Mouse (Mus musculus): ENCODE results near the gene Gm17087. TPM values are rescaled to one million over a fixed set of nuclear protein-coding genes. Genes with fewer than 3 reads are reported as not detected.

The Gm17087 gene
- polyA plus RNA-seq, 2 experiments, result not detected

DNA sequence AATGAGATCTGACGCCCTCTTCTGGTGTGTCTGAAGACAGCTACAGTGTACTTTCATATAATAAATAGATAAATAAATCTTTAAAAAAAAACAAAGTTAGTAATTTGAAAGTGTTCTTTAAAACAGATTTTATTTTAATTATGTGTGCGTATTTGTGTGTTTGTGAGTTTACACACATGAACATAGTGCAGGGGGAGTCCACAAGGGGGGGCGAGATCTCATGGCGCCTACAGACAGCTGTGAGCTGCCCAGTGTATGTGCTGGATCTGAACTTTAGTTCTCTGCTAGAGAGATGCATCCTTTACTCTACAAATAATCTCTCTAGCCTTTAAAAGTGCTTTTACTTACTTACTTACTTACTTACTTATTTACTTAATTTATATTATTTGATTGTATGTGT is 18.0 kb downstream of the Gm17087 start:
- no peak for TF ChIP-seq CTCF (IDR thresholded peaks at IDR 0.05; ENCODE audit: low read depth)
- no peak for TF ChIP-seq EP300 (IDR thresholded peaks at IDR 0.05; ENCODE audit: low read depth)
- no peak overlapping the region for H3K9ac ChIP-seq (replicated peaks)
- no peak overlapping the region for H3K4me2 ChIP-seq (ENCODE audit: low read depth)
- H3K9me3 ChIP-seq (ENCODE audit: control insufficient read depth, low read length), result no peaks in the 10 kb centered on the region
- H3K27me3 ChIP-seq (ENCODE audit: control insufficient read depth, insufficient read depth, low read length), result no peaks in the 10 kb centered on the region
- no peak for DNase-seq (ENCODE audit: low read depth in 3 of 3, low spot score in 3 of 3)
- no peak for ATAC-seq (ENCODE audit: insufficient read depth)
- no peak overlapping the region for H3K4me3 ChIP-seq (ENCODE audit: insufficient read depth in 1 of 2, low read depth in 2 of 2, low read length in 2 of 2)
- H3K27ac ChIP-seq, result no peak overlapping the region
- no peaks in the 10 kb centered on the region for H3K36me3 ChIP-seq (replicated peaks; ENCODE audit: control insufficient read depth, insufficient read depth, low read depth)
- WGBS (ENCODE audit: insufficient replicate concordance), result 47% methylated on average over 4 of the region's 4 CpGs
- H3K4me1 ChIP-seq (replicated peaks; ENCODE audit: control insufficient read depth in 2 of 2, insufficient read depth in 2 of 2, low read length in 1 of 2), result no peaks in the 10 kb centered on the region

DNA sequence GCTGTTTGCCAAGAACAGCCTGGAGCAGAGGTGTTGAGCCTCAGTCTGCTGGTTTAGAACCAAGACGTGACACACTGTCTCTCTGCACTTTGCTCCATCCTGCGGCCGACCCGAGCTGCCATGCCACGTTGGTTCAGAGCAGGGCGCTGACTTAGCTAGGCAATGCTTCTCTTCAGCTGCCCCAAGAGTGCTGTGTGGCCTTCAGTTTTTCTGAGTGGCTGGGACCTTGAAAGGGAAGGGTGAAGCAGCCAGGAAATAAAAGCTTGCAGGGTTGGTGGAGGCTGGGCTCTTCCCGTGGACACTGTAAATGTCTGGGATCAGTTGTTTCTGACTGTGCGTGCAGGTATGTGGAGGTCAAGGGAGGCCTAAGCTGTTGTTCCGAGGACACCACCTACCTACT is 20.4 kb downstream of the Gm17087 start:
- no peaks in the 10 kb centered on the region for H3K9me3 ChIP-seq (ENCODE audit: control insufficient read depth, low read length)
- no peak overlapping the region for H3K4me3 ChIP-seq (ENCODE audit: insufficient read depth in 1 of 2, low read depth in 2 of 2, low read length in 2 of 2)
- no peak for ATAC-seq (ENCODE audit: insufficient read depth)
- TF ChIP-seq EP300 (IDR thresholded peaks at IDR 0.05; ENCODE audit: low read depth) (no peak), CTCF (IDR thresholded peaks at IDR 0.05; ENCODE audit: low read depth) (no peak)
- H3K27ac ChIP-seq, result no peak overlapping the region
- WGBS (ENCODE audit: insufficient replicate concordance), result 70% methylated on average over 9 of the region's 9 CpGs
- H3K9ac ChIP-seq (replicated peaks), result no peak overlapping the region
- no peaks in the 10 kb centered on the region for H3K36me3 ChIP-seq (replicated peaks; ENCODE audit: control insufficient read depth, insufficient read depth, low read depth)
- H3K27me3 ChIP-seq (ENCODE audit: control insufficient read depth, insufficient read depth, low read length), result no peaks in the 10 kb centered on the region
- no peak overlapping the region for H3K4me2 ChIP-seq (ENCODE audit: low read depth)
- DNase-seq (ENCODE audit: low read depth in 3 of 3, low spot score in 3 of 3), result no peak
- no peaks in the 10 kb centered on the region for H3K4me1 ChIP-seq (replicated peaks; ENCODE audit: control insufficient read depth in 2 of 2, insufficient read depth in 2 of 2, low read length in 1 of 2)

- H3K9ac ChIP-seq (replicated peaks), result no peak overlapping the region
- ATAC-seq (ENCODE audit: insufficient read depth) (no peak), DNase-seq (ENCODE audit: low read depth in 3 of 3, low spot score in 3 of 3) (no peak)
- H3K27me3 ChIP-seq (ENCODE audit: control insufficient read depth, insufficient read depth, low read length), result no peaks in the 10 kb centered on the region
- no peaks in the 10 kb centered on the region for H3K4me1 ChIP-seq (replicated peaks; ENCODE audit: control insufficient read depth in 2 of 2, insufficient read depth in 2 of 2, low read length in 1 of 2)
- TF ChIP-seq EP300 (IDR thresholded peaks at IDR 0.05; ENCODE audit: low read depth) (no peak), CTCF (IDR thresholded peaks at IDR 0.05; ENCODE audit: low read depth) (no peak)
- H3K9me3 ChIP-seq (ENCODE audit: control insufficient read depth, low read length), result no peaks in the 10 kb centered on the region
- WGBS (ENCODE audit: insufficient replicate concordance), result 69% methylated on average over 14 of the region's 14 CpGs
- no peak overlapping the region for H3K27ac ChIP-seq
- H3K36me3 ChIP-seq (replicated peaks; ENCODE audit: control insufficient read depth, insufficient read depth, low read depth), result no peaks in the 10 kb centered on the region
- no peak overlapping the region for H3K4me3 ChIP-seq (ENCODE audit: insufficient read depth in 1 of 2, low read depth in 2 of 2, low read length in 2 of 2)
- H3K4me2 ChIP-seq (ENCODE audit: low read depth), result no peak overlapping the region
These were observed 24.7 kb downstream of the Gm17087 start for GRCm38 (mm10) chr17:8541974-8542538.

GRCm38 (mm10) chr17:8538102-8538501 is 28.6 kb downstream of the Gm17087 start:
- no peak for TF ChIP-seq EP300 (IDR thresholded peaks at IDR 0.05; ENCODE audit: low read depth)
- peak; percentile 50 for TF ChIP-seq CTCF (IDR thresholded peaks at IDR 0.05; ENCODE audit: low read depth)
- 45% methylated on average over 3 of the region's 3 CpGs for WGBS (ENCODE audit: insufficient replicate concordance)
- DNase-seq (ENCODE audit: low read depth in 3 of 3, low spot score in 3 of 3), result no peak
- H3K36me3 ChIP-seq (replicated peaks; ENCODE audit: control insufficient read depth, insufficient read depth, low read depth), result no peaks in the 10 kb centered on the region
- no peaks in the 10 kb centered on the region for H3K4me1 ChIP-seq (replicated peaks; ENCODE audit: control insufficient read depth in 2 of 2, insufficient read depth in 2 of 2, low read length in 1 of 2)
- no peak overlapping the region for H3K4me2 ChIP-seq (ENCODE audit: low read depth)
- no peak overlapping the region for H3K4me3 ChIP-seq (ENCODE audit: insufficient read depth in 1 of 2, low read depth in 2 of 2, low read length in 2 of 2)
- no peak for ATAC-seq (ENCODE audit: insufficient read depth)
- no peak overlapping the region for H3K27ac ChIP-seq
- no peak overlapping the region for H3K9ac ChIP-seq (replicated peaks)
- H3K9me3 ChIP-seq (ENCODE audit: control insufficient read depth, low read length), result no peaks in the 10 kb centered on the region
- no peaks in the 10 kb centered on the region for H3K27me3 ChIP-seq (ENCODE audit: control insufficient read depth, insufficient read depth, low read length)

- H3K4me2 ChIP-seq (ENCODE audit: low read depth), result no peak overlapping the region
- no peaks in the 10 kb centered on the region for H3K4me1 ChIP-seq (replicated peaks; ENCODE audit: control insufficient read depth in 2 of 2, insufficient read depth in 2 of 2, low read length in 1 of 2)
- H3K27me3 ChIP-seq (ENCODE audit: control insufficient read depth, insufficient read depth, low read length), result no peaks in the 10 kb centered on the region
- no peak for ATAC-seq (ENCODE audit: insufficient read depth)
- no peaks in the 10 kb centered on the region for H3K36me3 ChIP-seq (replicated peaks; ENCODE audit: control insufficient read depth, insufficient read depth, low read depth)
- no peak for TF ChIP-seq CTCF (IDR thresholded peaks at IDR 0.05; ENCODE audit: low read depth)
- TF ChIP-seq EP300 (IDR thresholded peaks at IDR 0.05; ENCODE audit: low read depth), result no peak
- H3K9ac ChIP-seq (replicated peaks), result no peak overlapping the region
- 55% methylated on average over 6 of the region's 6 CpGs for WGBS (ENCODE audit: insufficient replicate concordance)
- no peak overlapping the region for H3K27ac ChIP-seq
- no peak overlapping the region for H3K4me3 ChIP-seq (ENCODE audit: insufficient read depth in 1 of 2, low read depth in 2 of 2, low read length in 2 of 2)
- DNase-seq (ENCODE audit: low read depth in 3 of 3, low spot score in 3 of 3), result no peak
- H3K9me3 ChIP-seq (ENCODE audit: control insufficient read depth, low read length), result no peaks in the 10 kb centered on the region
These were observed 30.2 kb downstream of the Gm17087 start for GRCm38 (mm10) chr17:8536522-8536921.

Data from liver, embryonic 14.5 days (tissue).